Mouse (Mus musculus) gastrocnemius, postnatal 25 days (tissue): Measurements from ENCODE around the gene Scpep1. TPM values are rescaled to one million over a fixed set of nuclear protein-coding genes. Genes with fewer than 3 reads are reported as not detected.
A peak's percentile ranks its signal among the peaks of the same experiment; 100 is the strongest.

Source experiments
- DNase-seq: peaks from one replicate; pipeline ENCODE4 v3.0.0; 2022
- total RNA-seq, 2 experiments: library from RNA; stranded (reverse); gene quantifications; 1 replicate in 1 of 2; 2 replicates in 1 of 2; pipeline ENCODE4 v1.2.3; 2021

Scpep1 gene
- total RNA-seq, 2 experiments from 2014 or later = 8.6 to 10.8 TPM

- peak; percentile 88 for DNase-seq
Measured at GRCm38 (mm10) chr11:88973776-88974701, 18.8 kb upstream of the Scpep1 start.

- DNase-seq = no peak
Measured at GRCm38 (mm10) chr11:88970202-88970732, 15.0 kb upstream of the Scpep1 start, which contains the start of gene Coil. TSS of gene Coil (plus strand) at chr11:88970252.

- DNase-seq = no peak
Measured at GRCm38 (mm10) chr11:88966881-88967361, 11.7 kb upstream of the Scpep1 start, which contains the start of gene Elobl. TSS of gene Elobl (minus strand) at chr11:88966931.

GRCm38 (mm10) chr11:88958851-88959250 lies 3.6 kb upstream of the Scpep1 start:
- DNase-seq = no peak

DNA sequence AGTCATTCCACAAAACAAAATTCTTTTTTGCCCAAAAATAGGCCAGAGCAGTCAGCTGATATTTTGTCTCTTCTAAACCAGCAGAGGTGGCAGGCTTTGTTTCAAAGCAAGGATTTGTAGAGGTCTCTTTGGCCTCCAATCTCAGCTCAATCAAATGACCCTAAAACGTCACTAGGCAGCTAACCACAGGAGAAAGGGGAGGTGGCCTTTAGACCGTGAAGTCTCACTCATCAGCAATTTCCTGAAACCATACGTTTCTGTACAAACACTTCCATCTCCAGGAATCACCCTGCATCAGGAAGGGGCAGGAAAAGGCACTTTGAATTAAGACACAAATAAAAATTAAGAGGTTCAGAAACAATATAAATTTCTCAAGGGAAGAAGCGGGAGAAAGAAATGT lies 462 bp downstream of the Scpep1 start:
- DNase-seq = no peak

- no peak for DNase-seq
Measured at GRCm38 (mm10) chr11:88953582-88953981, 1.7 kb downstream of the Scpep1 start.

GRCm38 (mm10) chr11:88952117-88952516 lies 3.1 kb downstream of the Scpep1 start:
- no peak for DNase-seq

DNA sequence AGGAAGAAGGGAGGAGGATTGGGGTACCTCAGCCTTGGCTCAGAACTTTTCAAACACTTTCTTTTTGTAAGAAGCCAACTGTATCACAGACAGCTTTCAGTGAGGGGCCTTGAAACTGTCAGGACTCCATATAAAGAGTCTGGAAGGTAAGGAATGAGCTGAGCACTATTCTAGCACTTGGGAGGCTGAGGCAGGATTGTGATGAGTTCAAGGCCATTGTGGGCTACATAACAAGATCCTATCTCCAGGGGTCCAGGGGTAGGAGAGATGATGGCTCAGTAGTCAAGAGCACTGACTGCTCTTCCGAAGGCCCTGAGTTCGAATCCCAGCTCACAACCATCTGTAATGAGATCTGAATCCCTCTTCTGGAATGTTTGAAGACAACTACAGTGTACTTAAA lies 3.7 kb downstream of the Scpep1 start:
- DNase-seq = no peak

DNA sequence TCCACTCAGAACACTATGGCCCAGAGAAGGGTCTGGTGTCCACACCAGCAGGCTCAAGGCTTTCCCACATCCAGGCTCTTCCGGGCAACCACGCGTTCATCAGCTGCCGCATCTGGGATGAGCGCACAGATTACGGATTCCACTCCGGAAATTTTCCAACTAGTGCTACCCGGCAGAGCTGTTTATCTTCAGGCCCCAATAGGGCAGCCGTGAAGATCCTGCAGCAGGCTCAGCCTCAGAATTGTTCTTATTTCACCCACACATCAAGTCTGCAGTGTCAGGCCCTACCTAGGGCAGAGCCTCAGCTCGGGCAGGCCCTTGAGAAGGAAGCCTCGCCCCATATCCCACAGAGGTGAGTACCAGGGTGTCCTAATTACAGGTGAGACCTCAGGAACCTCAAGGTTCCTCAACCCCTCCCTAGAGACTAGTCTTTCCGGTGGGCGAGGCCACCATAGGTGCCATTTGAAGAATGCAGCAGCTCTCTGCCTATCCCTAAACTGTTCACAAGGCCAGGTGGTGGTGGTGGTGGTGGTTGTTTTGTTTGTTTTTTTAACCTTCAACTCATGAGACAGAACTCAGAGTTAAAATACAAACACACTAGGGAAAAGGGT lies 4.5 kb downstream of the Scpep1 start:
- DNase-seq = no peak

GRCm38 (mm10) chr11:88949802-88950639 lies 5.2 kb downstream of the Scpep1 start:
- no peak for DNase-seq

- DNase-seq = no peak
Measured at GRCm38 (mm10) chr11:88948896-88949295, 6.4 kb downstream of the Scpep1 start.

GRCm38 (mm10) chr11:88945971-88946585 lies 9.2 kb downstream of the Scpep1 start:
- no peak for DNase-seq

DNA sequence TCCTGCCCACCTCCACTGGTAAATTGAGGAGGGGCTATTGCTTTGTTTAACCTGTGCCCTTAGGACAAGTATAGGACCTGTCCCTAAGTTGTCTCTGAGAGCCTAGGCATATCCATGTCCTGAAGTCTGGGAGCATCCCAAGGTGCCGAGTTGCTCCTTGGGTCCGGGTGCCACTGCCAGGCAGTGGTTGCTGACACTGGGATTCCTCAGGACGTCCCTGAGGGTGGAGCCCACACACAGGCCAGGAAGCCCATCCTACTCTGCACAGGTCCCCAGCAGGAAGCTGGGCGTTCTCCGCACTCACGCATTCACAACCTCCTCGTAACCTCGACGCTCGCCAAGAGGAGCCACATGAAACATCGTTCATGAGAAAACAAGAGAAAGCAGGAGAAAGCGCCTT lies 13.8 kb downstream of the Scpep1 start:
- DNase-seq = no peak

DNA sequence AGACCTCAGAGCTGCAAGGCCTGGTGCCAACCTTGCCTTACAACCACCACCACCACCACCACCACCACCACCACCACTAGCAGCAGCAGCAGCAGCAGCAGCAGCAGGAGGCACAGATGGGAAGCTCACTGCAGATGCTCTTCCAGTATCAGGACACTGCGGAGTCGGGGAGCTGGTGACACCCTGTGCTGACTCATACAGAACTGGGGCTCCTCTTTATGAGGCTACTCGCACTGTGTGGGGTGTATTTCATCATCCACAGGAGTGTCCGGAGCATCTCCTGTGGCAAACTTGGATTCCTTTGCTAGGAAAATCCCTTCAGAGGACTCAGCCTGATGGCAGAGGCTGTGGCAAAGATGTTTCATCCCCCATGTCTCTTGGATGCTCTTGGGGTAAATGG lies 15.6 kb downstream of the Scpep1 start:
- no peak for DNase-seq

DNA sequence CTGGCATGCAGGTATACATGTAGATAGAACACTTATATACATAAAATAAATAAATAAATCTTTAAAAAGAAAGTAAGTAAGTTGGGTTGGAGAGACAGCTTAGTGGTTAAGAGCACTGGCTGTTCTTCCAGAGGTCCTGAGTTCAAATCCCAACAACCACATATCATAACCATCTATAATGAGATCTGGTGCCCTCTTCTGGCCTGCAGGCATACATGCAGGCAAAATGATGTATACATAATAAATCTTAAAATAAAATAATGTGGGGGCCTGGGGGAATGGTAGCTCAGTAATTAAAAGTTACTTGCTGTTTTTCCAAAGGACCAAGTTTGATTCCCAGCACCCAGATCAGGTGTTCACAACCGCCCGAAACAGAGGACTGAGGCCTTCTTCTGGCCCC lies 16.5 kb downstream of the Scpep1 start:
- DNase-seq = no peak

DNA sequence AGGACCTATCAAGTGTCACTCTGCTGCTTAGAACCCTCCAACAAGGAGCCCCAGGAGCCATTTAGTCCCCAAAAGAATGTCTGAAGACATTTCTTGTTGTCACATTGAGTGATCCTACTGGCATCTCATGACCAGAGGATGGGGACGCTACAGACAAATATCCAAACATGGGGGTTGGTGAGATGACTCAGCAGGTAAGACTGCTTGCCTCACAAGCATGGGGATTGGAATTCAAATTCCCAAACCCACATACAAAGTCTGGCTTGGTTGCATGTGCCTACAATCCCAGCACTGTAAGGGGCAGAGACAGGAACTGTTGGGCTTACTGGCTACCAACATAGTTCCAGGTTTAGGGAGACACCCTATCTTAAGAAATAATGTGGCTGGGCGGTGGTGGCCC lies 17.4 kb downstream of the Scpep1 start:
- no peak for DNase-seq

DNA sequence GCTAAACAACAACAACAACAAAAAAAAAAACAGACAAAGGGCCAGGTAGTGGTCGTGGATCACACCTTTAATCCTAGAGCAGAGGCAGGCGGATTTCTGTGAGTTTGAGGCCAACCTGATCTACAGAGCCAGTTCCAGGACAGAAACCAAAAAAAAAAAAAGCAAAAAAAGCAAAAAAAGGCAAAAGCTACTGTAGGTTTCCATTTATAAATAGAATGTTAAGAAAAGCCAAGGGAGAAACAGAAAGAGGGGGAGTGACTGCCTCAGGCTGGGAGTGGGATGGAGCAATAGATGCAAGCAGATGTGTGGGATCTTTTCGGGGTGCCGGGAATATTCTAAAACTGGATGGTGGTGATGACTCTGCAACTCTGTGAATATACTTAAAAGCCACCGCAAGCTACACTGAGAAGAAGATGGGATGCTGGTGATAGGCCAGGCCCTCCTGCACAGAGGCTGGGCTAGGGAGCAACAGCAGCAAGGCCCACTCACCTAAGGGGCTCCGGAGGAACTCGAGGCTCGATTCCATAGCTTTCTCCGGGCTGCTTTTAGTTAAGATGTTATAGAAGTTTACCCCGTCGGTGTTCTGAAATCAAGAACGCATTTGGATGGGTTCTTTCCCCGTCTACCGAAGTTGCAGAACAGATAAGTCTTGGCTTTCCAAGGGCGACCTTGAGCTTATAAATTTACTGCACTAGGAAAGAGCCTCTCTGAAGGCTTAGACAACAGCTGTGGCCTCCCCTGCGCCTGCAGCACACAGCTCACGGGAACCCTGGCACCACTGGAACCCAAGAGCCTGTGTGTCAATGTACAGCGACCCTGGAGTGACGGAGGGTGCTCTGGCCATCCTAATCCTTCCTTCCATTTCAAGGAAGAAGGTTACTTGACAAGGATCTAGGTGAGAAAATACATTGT lies 20.9 kb downstream of the Scpep1 start:
- DNase-seq = no peak

DNA sequence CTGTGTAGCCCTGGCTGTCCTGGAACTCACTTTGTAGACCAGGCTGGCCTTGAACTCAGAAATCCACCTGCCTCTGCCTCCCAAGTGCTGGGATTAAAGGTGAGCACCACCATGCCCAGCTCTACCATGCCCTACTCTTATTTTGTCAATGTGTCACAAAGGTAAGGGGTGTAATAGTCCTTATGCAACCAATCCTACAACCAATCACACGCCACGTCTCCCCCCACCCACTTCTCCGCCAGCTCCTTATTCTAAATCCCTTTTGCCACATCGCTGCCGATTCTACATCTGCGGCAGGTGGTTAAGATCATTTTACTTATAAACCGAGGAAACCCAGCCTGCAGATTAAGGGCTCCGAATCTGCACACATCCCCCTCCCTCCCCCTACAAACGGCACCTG lies 22.2 kb downstream of the Scpep1 start:
- DNase-seq = no peak

DNA sequence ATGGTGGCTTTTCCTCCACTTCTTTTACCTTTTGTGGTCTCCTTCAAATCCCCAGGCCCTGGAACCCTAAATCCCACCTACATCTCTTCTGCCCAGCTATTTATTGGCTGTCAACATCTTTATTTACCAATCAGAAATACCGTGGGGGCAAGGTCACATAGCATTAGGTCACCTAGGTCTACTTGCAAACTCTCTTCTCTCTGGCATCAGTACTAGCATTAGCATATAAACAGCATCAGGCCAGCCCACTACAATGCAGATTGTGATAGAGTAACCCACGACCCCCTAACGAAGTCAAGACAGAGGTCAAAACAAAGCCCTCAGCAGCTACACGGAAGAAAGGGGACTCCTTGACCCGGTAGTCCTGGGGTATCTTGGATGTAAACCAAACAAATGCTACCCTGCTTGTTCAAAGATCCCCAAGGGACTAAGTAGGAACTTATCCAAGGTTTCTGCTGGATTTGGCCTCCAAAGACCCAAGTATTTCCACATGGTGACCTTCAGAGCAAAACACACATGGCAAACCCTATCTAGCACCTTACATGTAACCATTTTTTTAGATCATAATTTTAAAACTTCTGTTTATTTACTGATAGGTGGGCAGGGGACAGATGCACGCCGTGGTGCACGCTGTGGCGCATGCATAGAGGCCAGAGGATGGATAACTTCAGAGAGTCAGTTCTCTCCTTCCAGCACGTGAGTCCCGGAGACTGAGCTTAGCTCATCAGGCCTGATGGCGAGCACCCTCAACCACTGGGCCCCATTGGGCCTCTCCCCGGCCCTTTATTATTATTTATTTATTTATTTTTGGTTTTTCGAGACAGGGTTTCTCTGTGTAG lies 23.4 kb downstream of the Scpep1 start:
- no peak for DNase-seq

DNA sequence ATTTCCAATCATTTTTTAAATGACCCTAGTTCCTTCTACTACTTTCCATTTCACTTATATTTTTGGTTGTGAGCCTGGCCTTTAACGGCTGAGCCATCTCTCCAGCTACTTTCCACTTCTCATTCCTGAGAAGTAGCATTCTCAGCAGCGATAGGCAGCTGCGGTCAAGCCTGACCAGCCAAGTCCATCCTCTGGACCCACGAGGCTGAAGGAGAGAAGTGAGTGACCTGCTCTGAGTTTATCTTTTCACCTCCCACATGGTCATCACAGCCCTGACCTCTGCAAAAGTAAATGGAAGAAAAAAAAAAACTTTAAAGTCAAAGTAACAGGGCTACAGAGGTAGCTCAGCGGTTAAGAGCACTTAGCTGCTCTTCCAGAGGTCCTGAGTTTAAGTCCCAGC lies 28.7 kb downstream of the Scpep1 start:
- DNase-seq = no peak
